Mouse (Mus musculus) MEL (cell line): ENCODE data around the gene Epo.

Experiments used
- CHD1 ChIP-seq: IDR thresholded peaks from 2 replicates; pipeline ENCODE4 v1.6.1; 2012; ENCODE audit warnings: low read depth, mild to moderate bottlenecking, inconsistent platforms, low read length, improper control_type of control experiment
- CHD2 ChIP-seq: IDR thresholded peaks from 2 replicates; pipeline ENCODE4 v1.6.1; 2011; ENCODE audit warnings: low read length, improper control_type of control experiment
- CTCF ChIP-seq, 3 experiments: IDR thresholded peaks in 2 of 3; conservative IDR thresholded peaks in 1 of 3; 2 replicates each; pipeline ENCODE4 v1.5.1; 2011 to 2012; ENCODE audit warnings: low read length in 3 of 3, low read depth in 2 of 3, mild to moderate bottlenecking in 2 of 3, improper control_type of control experiment in 1 of 3, inconsistent platforms in 1 of 3, mixed read lengths in 1 of 3, moderate library complexity in 1 of 3; ENCODE audit not compliant: control insufficient read depth in 1 of 3, insufficient read depth in 1 of 3, poor library complexity in 1 of 3, severe bottlenecking in 1 of 3
- EP300 ChIP-seq, 2 experiments: IDR thresholded peaks; 2 replicates each; pipeline ENCODE4 v1.6.1; 2011; ENCODE audit warnings: improper control_type of control experiment in 2 of 2, low read length in 2 of 2, low read depth in 1 of 2, mild to moderate bottlenecking in 1 of 2
- HCFC1 ChIP-seq: IDR thresholded peaks from 2 replicates; pipeline ENCODE4 v1.6.1; 2012; ENCODE audit warnings: low read depth, mild to moderate bottlenecking, inconsistent platforms, low read length, improper control_type of control experiment, moderate library complexity
- KAT2A ChIP-seq: conservative IDR thresholded peaks from 2 replicates; pipeline ENCODE4 v1.6.1; 2012; ENCODE audit warnings: low read depth, low read length, improper control_type of control experiment, inconsistent platforms
- MAFK ChIP-seq: IDR thresholded peaks from 2 replicates; pipeline ENCODE4 v1.6.1; 2011; ENCODE audit warnings: low read depth, mild to moderate bottlenecking, low read length, improper control_type of control experiment, borderline replicate concordance
- MAX ChIP-seq: IDR thresholded peaks from 2 replicates; pipeline ENCODE4 v1.6.1; 2011; ENCODE audit warnings: low read length, improper control_type of control experiment
- POLR2A ChIP-seq, 2 experiments: IDR thresholded peaks; 2 replicates each; pipeline ENCODE4 v1.6.1; 2011 to 2012; ENCODE audit warnings: low read length in 2 of 2, mild to moderate bottlenecking in 2 of 2, control low read depth in 1 of 2, improper control_type of control experiment in 1 of 2, low read depth in 1 of 2, moderate library complexity in 1 of 2; ENCODE audit not compliant: control insufficient read depth in 1 of 2, insufficient read depth in 1 of 2, poor library complexity in 1 of 2
- POLR2AphosphoS2 ChIP-seq: IDR thresholded peaks from 2 replicates; pipeline ENCODE4 v1.6.1; 2011; ENCODE audit warnings: low read length, improper control_type of control experiment
- TAL1 ChIP-seq: IDR thresholded peaks from 2 replicates; pipeline ENCODE4 v1.6.1; 2012; ENCODE audit warnings: mild to moderate bottlenecking, inconsistent platforms, low read length, moderate library complexity, mixed read lengths
- TCF12 ChIP-seq: IDR thresholded peaks from 2 replicates; pipeline ENCODE4 v1.6.1; 2014; ENCODE audit warnings: low read depth, mild to moderate bottlenecking, inconsistent platforms, low read length, improper control_type of control experiment, moderate library complexity
- USF1 ChIP-seq: IDR thresholded peaks from 2 replicates; pipeline ENCODE4 v1.6.1; 2014; ENCODE audit warnings: low read depth, mild to moderate bottlenecking, inconsistent platforms, low read length, improper control_type of control experiment, moderate library complexity
- ZNF384 ChIP-seq: IDR thresholded peaks from 2 replicates; pipeline ENCODE4 v1.6.1; 2012; ENCODE audit warnings: low read depth, mild to moderate bottlenecking, inconsistent platforms, low read length, improper control_type of control experiment

DNA sequence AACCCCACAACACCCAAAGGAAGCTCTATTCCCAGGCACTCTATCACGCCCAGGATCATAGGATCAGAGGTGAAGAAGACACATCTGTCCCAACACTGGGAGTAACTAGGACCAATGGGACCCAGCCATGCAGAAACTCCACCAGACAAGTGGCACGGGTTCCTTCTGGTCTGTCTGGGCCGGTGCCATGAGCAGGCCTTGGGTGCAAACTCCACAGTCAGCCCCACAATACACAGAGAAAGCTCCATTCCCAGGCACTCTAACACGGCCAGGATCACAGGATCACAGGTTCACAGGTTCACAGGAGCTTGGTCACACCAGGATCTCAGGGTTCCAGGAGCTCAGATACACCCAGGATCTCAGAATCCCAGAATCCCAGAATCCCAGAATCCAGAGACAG lies 12.6 kb upstream of the Epo start:
- TF ChIP-seq TAL1 (no peak), POLR2AphosphoS2 (no peak), EP300 (IDR thresholded peaks at IDR 0.05; ENCODE audit: low read depth in 1 of 2, low read length in 2 of 2) (no peak), CTCF (IDR thresholded peaks at IDR 0.05 in 2 of 3, conservative IDR thresholded peaks at IDR 0.05 in 1 of 3; ENCODE audit: control insufficient read depth in 1 of 3, insufficient read depth in 1 of 3, low read depth in 2 of 3, low read length in 3 of 3, poor library complexity in 1 of 3, severe bottlenecking in 1 of 3) (no peak), CHD2 (no peak), HCFC1 (no peak), TCF12 (no peak), POLR2A (IDR thresholded peaks at IDR 0.05; ENCODE audit: control insufficient read depth in 1 of 2, insufficient read depth in 1 of 2, low read depth in 1 of 2, low read length in 2 of 2, poor library complexity in 1 of 2) (no peak), USF1 (no peak), ZNF384 (no peak), CHD1 (no peak), MAX (no peak), KAT2A (no peak), MAFK (no peak)
